Mouse (Mus musculus): Measurements from ENCODE around the gene Vmn2r58. TPM values are rescaled to one million over a fixed set of nuclear protein-coding genes. Genes with fewer than 3 reads are reported as not detected.
"Not testable (repeated sequence)": the region's sequence is repeated elsewhere in the genome, so short reads cannot be mapped to it uniquely, and the experiment has no call there.

Gene Vmn2r58
- not detected for total RNA-seq (2021)
- long read RNA-seq, experiment 1 = 0 reads
- long read RNA-seq, experiment 2 = 0 reads

- H3K4me3 ChIP-seq; H3K27ac ChIP-seq; DNase-seq; intact Hi-C loops (cut with DNase I): not testable (repeated sequence)
Measured at GRCm38 (mm10) chr7:41872612-41873011, at the start of gene Vmn2r58. Gene Vmn2r58, minus strand, starts transcription at chr7:41872712.

Other genes starting within 250 kb of the Vmn2r58 start
- 10 to 100 TPM in 1 of 2 experiments, 1 to 10 TPM in 1; 9.8 to 10.8 TPM for gene Zfp788, start 239.5 kb downstream of the Vmn2r58 start, total RNA-seq (2021)
- gene Vmn2r59, start 186.3 kb upstream of the Vmn2r58 start, total RNA-seq (2021) = not detected
- not detected for gene Vmn2r60, start 235.1 kb upstream of the Vmn2r58 start, total RNA-seq (2021)

All from gastrocnemius, adult 2 months (tissue).